25 mouse cellular contexts compared by ENCODE assay signal in genomic region chrX:86438238-86438637, GRCm38 (mm10).
A peak's percentile ranks its signal among the peaks of the same experiment; 100 is the strongest.
DNase-seq lines count a peak whose midpoint lies in the region; ATAC-seq and TF ChIP-seq lines count a peak whose summit lies in the region.
"Had no signal": no experiment of that assay in that cellular context is flagged by ENCODE, and none has a peak within 500 bp of the region (broad histone marks: within the 10 kb centered on the region; RNA-seq: fewer than 3 reads in every experiment).

No protein-coding gene starts in this region.

- intact Hi-C loops in left cerebral cortex, adult 2 months (cut with DNase I), result no loop called here

- 49% methylated on average over 2 of the region's 2 CpGs for WGBS in forebrain, embryonic 14.5 days
- WGBS in forebrain, embryonic 13.5 days, result 55% methylated on average over 2 of the region's 2 CpGs

- peak; percentile 22 for DNase-seq in forebrain, embryonic 14.5 days (ENCODE audit: low spot score)
- DNase-seq in left cerebral cortex, adult 2 months (ENCODE audit: extremely low spot score in 1 of 2, low spot score in 2 of 2), result no peak
- DNase-seq in left cerebral cortex, adult 9 months (ENCODE audit: low spot score in 2 of 2), result no peak
- DNase-seq in 416B (ENCODE audit: low read depth), result peak; percentile 4
- peak; percentile 0 for DNase-seq in retina, postnatal 1 day
- no peak for DNase-seq in thymus, postnatal 14 days
- DNase-seq: adrenal gland, adult 2 months; cerebellum, adult 2 months; cerebellum, postnatal 25 days; gastrocnemius, postnatal 25 days; heart, adult 18-20 months; kidney, adult 9 months; kidney, postnatal 25 days; left cerebral cortex, postnatal 4 days; thymus, postnatal 4 days had no signal

- H3K4me1 ChIP-seq in forebrain, embryonic 14.5 days (ENCODE audit: control insufficient read depth, insufficient read depth, low read length), result no peaks in the 10 kb centered on the region
- no peaks in the 10 kb centered on the region for H3K4me1 ChIP-seq in forebrain, embryonic 13.5 days
- H3K4me1 ChIP-seq: heart, embryonic 13.5 days; hindbrain, embryonic 15.5 days; intestine, embryonic 15.5 days; limb, embryonic 15.5 days; liver, embryonic 15.5 days; midbrain, embryonic 12.5 days; neural tube, embryonic 12.5 days had no signal

- peak; percentile 38 for TF ChIP-seq CTCF in left cerebral cortex, adult 2 months (IDR thresholded peaks at IDR 0.05)

- H3K27me3 ChIP-seq in forebrain, embryonic 14.5 days (replicated peaks; ENCODE audit: control insufficient read depth, insufficient read depth, low read length), result no peaks in the 10 kb centered on the region
- H3K27me3 ChIP-seq in forebrain, embryonic 13.5 days, result no peaks in the 10 kb centered on the region
- H3K27me3 ChIP-seq: heart, embryonic 13.5 days; hindbrain, embryonic 15.5 days; intestine, embryonic 15.5 days; limb, embryonic 15.5 days; liver, embryonic 15.5 days; midbrain, embryonic 12.5 days; neural tube, embryonic 12.5 days had no signal

- no peaks in the 10 kb centered on the region for H3K9me3 ChIP-seq in forebrain, embryonic 14.5 days (replicated peaks; ENCODE audit: control insufficient read depth, low read length)
- H3K9me3 ChIP-seq in forebrain, embryonic 13.5 days (replicated peaks), result no peaks in the 10 kb centered on the region
- H3K9me3 ChIP-seq: G1E; heart, embryonic 13.5 days; hindbrain, embryonic 15.5 days; intestine, embryonic 15.5 days; limb, embryonic 15.5 days; liver, embryonic 15.5 days; midbrain, embryonic 12.5 days; neural tube, embryonic 12.5 days had no signal

- H3K27ac ChIP-seq in forebrain, embryonic 14.5 days (ENCODE audit: low read depth, low read length), result no peak overlapping the region
- H3K27ac ChIP-seq in forebrain, embryonic 13.5 days, result no peak overlapping the region
- no peak overlapping the region for H3K27ac ChIP-seq in left cerebral cortex, adult 2 months
- H3K27ac ChIP-seq: heart, embryonic 13.5 days; hindbrain, embryonic 15.5 days; intestine, embryonic 15.5 days; limb, embryonic 15.5 days; liver, embryonic 15.5 days; midbrain, embryonic 12.5 days; neural tube, embryonic 12.5 days had no signal

- no peak overlapping the region for H3K4me3 ChIP-seq in forebrain, embryonic 14.5 days (ENCODE audit: low read depth, low read length)
- no peak overlapping the region for H3K4me3 ChIP-seq in forebrain, embryonic 13.5 days
- H3K4me3 ChIP-seq in left cerebral cortex, adult 2 months, result no peak overlapping the region
- H3K4me3 ChIP-seq: heart, embryonic 13.5 days; hindbrain, embryonic 15.5 days; intestine, embryonic 15.5 days; limb, embryonic 15.5 days; liver, embryonic 15.5 days; midbrain, embryonic 12.5 days; neural tube, embryonic 12.5 days had no signal

- no peak for ATAC-seq in forebrain, embryonic 14.5 days
- no peak for ATAC-seq in forebrain, embryonic 13.5 days
- ATAC-seq: forebrain, embryonic 16.5 days; intestine, embryonic 15.5 days had no signal

- no peak overlapping the region for H3K9ac ChIP-seq in forebrain, embryonic 14.5 days (ENCODE audit: low read length)
- no peak overlapping the region for H3K9ac ChIP-seq in forebrain, embryonic 13.5 days
- H3K9ac ChIP-seq: heart, embryonic 13.5 days; hindbrain, embryonic 15.5 days; intestine, embryonic 15.5 days; limb, embryonic 15.5 days; liver, embryonic 15.5 days; midbrain, embryonic 12.5 days; neural tube, embryonic 12.5 days had no signal

- H3K4me2 ChIP-seq in forebrain, embryonic 14.5 days (ENCODE audit: low read length), result no peak overlapping the region
- H3K4me2 ChIP-seq in forebrain, embryonic 13.5 days, result no peak overlapping the region
- H3K4me2 ChIP-seq: heart, embryonic 13.5 days; hindbrain, embryonic 15.5 days; intestine, embryonic 15.5 days; limb, embryonic 15.5 days; liver, embryonic 15.5 days; midbrain, embryonic 12.5 days; neural tube, embryonic 12.5 days had no signal

- no peaks in the 10 kb centered on the region for H3K36me3 ChIP-seq in forebrain, embryonic 14.5 days (ENCODE audit: control insufficient read depth, insufficient read depth, low read length)
- no peaks in the 10 kb centered on the region for H3K36me3 ChIP-seq in forebrain, embryonic 13.5 days (ENCODE audit: poor library complexity, severe bottlenecking)
- H3K36me3 ChIP-seq: G1E; heart, embryonic 13.5 days; hindbrain, embryonic 15.5 days; intestine, embryonic 15.5 days; limb, embryonic 15.5 days; liver, embryonic 15.5 days; midbrain, embryonic 12.5 days; neural tube, embryonic 12.5 days had no signal

Comparison
In these comparisons a context has a peak if more than half of its experiments do, and no peak if none do; other contexts are left out.
1. DNase-seq: peak in forebrain, embryonic 14.5 days (single experiment), 416B (single experiment) and retina, postnatal 1 day (single experiment); none in left cerebral cortex, adult 2 months (0 of 2), left cerebral cortex, adult 9 months (0 of 2) and thymus, postnatal 14 days (single experiment).